Mouse (Mus musculus) spleen, adult 2 months (tissue): Measurements from ENCODE around the gene Pknox2. TPM values are rescaled to one million over a fixed set of nuclear protein-coding genes. Genes with fewer than 3 reads are reported as not detected.
A peak's percentile ranks its signal among the peaks of the same experiment; 100 is the strongest.

ENCODE experiments used
- DNase-seq, 2 experiments: peaks; one replicate each; pipeline versions ENCODE4 v3.0.0 to v3.0.0-alpha.2; 2012 to 2021; ENCODE audit warnings: low spot score in 2 of 2, low read depth in 1 of 2
- H3K27ac ChIP-seq: fragments of 200-500 bp; 2 replicates; pipeline ENCODE4 v1.5.1; 2012; ENCODE audit warnings: low read length, inconsistent platforms; ENCODE audit not compliant: insufficient read depth
- H3K27me3 ChIP-seq: fragments of 200-500 bp; 2 replicates; pipeline ENCODE4 v1.6.1; 2012; ENCODE audit warnings: mild to moderate bottlenecking, moderate library complexity, low read length, inconsistent platforms; ENCODE audit not compliant: control insufficient read depth, insufficient read depth
- H3K36me3 ChIP-seq: fragments of 200-500 bp; 2 replicates; pipeline ENCODE4 v1.6.1; 2012; ENCODE audit warnings: mild to moderate bottlenecking, low read length, inconsistent platforms; ENCODE audit not compliant: control insufficient read depth, insufficient read depth
- H3K4me1 ChIP-seq: fragments of 200-500 bp; 2 replicates; pipeline ENCODE4 v1.6.1; 2011; ENCODE audit warnings: inconsistent platforms; ENCODE audit not compliant: control insufficient read depth, insufficient read depth, insufficient read length
- H3K4me3 ChIP-seq: fragments of 200-500 bp; 2 replicates; pipeline ENCODE4 v1.5.1; 2011; ENCODE audit warnings: mild to moderate bottlenecking, inconsistent platforms; ENCODE audit not compliant: insufficient read depth, insufficient read length; ENCODE audit errors: extremely low read depth
- CTCF ChIP-seq: fragments of 200-500 bp; IDR thresholded peaks from 2 replicates; pipeline ENCODE4 v1.5.1; 2011; ENCODE audit warnings: mild to moderate bottlenecking, inconsistent platforms; ENCODE audit not compliant: insufficient read depth, insufficient read length, insufficient replicate concordance; ENCODE audit errors: extremely low read depth
- POLR2A ChIP-seq: fragments of 200-500 bp; IDR thresholded peaks from 2 replicates; pipeline ENCODE4 v1.6.1; 2011; ENCODE audit warnings: low read depth, low read length, inconsistent platforms
- WGBS: fragments of 180-500 bp; shearing (Covaris S2); methylation state at CpG from one replicate; pipeline ENCODE4 v1.1.7; 2018; 5-methylcytosine and 5-hydroxymethylcytosine counted together
- polyA plus RNA-seq: library from polyadenylated mRNA; depleted of rRNA; stranded (reverse); fragments of >200 nt; gene quantifications from 2 replicates; pipeline ENCODE4 v1.2.3, GENCODE M21; 2012

Gene Pknox2
- polyA plus RNA-seq, 1 experiment = 2.9 TPM

DNA sequence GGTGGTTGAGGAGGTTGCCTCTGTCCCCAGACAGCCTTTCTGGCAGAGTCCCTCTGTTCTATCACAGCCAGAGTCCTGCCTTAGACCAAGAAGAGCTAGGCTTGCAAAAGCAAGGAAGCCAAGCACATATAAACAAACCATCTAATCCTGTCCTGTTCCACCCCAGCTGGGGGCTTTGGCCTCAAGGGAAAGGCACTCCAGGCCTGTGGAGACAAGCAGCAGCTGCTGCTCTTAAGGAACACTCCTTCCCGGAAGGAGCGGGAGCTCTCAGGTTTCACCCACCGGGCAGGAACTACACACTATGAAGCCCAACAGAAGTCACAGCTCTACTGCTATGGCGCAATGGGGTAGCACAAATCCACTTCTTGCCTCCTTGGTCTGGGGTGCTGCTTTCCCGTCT is 230.3 kb downstream of the Pknox2 start:
- Histone ChIP-seq H3K4me1 (no peaks in the 10 kb centered on the region), H3K27me3 (no peaks in the 10 kb centered on the region), H3K27ac (no peak overlapping the region), H3K36me3 (no peaks in the 10 kb centered on the region), H3K4me3 (no peak overlapping the region)
- 77% methylated on average over 5 of the region's 5 CpGs for WGBS
- no peak for DNase-seq
- TF ChIP-seq CTCF = no peak
- no peak for TF ChIP-seq POLR2A

- no peaks in the 10 kb centered on the region for H3K4me1 ChIP-seq
- no peak for TF ChIP-seq POLR2A
- TF ChIP-seq CTCF = peak; percentile 60; the same call in 1 of the 2 replicates
- H3K36me3 ChIP-seq = no peaks in the 10 kb centered on the region
- WGBS = 8% methylated on average over 6 of the region's 6 CpGs
- no peaks in the 10 kb centered on the region for H3K27me3 ChIP-seq
- H3K27ac ChIP-seq = no peak overlapping the region
- peak in 1 of 2 experiments; percentile 40 for DNase-seq
- no peak overlapping the region for H3K4me3 ChIP-seq
These were observed 230.8 kb downstream of the Pknox2 start for GRCm38 (mm10) chr9:36916362-36916761.

GRCm38 (mm10) chr9:36905452-36905851 is 241.8 kb downstream of the Pknox2 start:
- TF ChIP-seq CTCF (no peak), POLR2A (no peak)
- H3K27me3 ChIP-seq = no peaks in the 10 kb centered on the region
- no peaks in the 10 kb centered on the region for H3K4me1 ChIP-seq
- H3K27ac ChIP-seq = no peak overlapping the region
- no peak for DNase-seq
- no peaks in the 10 kb centered on the region for H3K36me3 ChIP-seq
- H3K4me3 ChIP-seq = no peak overlapping the region
- WGBS = 16% methylated on average over 4 of the region's 4 CpGs

DNA sequence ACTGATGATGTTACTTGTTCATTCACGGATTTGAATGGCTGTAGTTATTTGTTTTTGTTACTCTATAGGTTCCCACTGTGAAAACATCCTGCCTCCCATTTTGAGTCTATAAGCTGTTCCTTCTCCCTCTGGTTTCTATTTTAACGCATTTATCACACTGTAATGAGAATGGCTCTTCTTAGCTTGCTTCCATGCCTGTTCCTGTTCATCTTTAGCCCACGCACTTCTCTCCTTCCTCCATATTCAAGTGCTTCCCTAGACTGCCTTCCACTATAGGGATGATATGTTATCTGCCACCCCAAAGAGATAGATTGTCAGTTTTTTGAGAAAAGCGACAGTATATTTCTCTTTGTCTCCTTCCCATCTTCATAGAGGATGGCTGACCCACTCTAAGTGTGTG is 246.7 kb downstream of the Pknox2 start:
- no peak for TF ChIP-seq POLR2A
- Histone ChIP-seq H3K4me3 (no peak overlapping the region), H3K36me3 (no peaks in the 10 kb centered on the region), H3K4me1 (no peaks in the 10 kb centered on the region), H3K27ac (no peak overlapping the region), H3K27me3 (no peaks in the 10 kb centered on the region)
- 84% methylated on average over 4 of the region's 4 CpGs for WGBS
- no peak for DNase-seq

- WGBS = 81% methylated on average over 3 of the region's 3 CpGs
- no peaks in the 10 kb centered on the region for H3K36me3 ChIP-seq
- DNase-seq = no peak
- H3K4me1 ChIP-seq = no peaks in the 10 kb centered on the region
- TF ChIP-seq POLR2A = no peak
- H3K4me3 ChIP-seq = no peak overlapping the region
- H3K27ac ChIP-seq = no peak overlapping the region
- H3K27me3 ChIP-seq = no peaks in the 10 kb centered on the region
These were observed 248.6 kb downstream of the Pknox2 start for GRCm38 (mm10) chr9:36898560-36898959.

GRCm38 (mm10) chr9:36895009-36895693 is 252.1 kb downstream of the Pknox2 start:
- WGBS = 91% methylated on average over 8 of the region's 8 CpGs
- no peaks in the 10 kb centered on the region for H3K27me3 ChIP-seq
- no peak overlapping the region for H3K27ac ChIP-seq
- H3K4me3 ChIP-seq = no peak overlapping the region
- DNase-seq = no peak
- TF ChIP-seq POLR2A (no peak), CTCF (no peak)
- H3K36me3 ChIP-seq = no peaks in the 10 kb centered on the region
- H3K4me1 ChIP-seq = no peaks in the 10 kb centered on the region

- no peaks in the 10 kb centered on the region for H3K27me3 ChIP-seq
- no peak for DNase-seq
- TF ChIP-seq CTCF (no peak), POLR2A (no peak)
- WGBS = 79% methylated on average over 7 of the region's 7 CpGs
- no peak overlapping the region for H3K4me3 ChIP-seq
- H3K27ac ChIP-seq = no peak overlapping the region
- no peaks in the 10 kb centered on the region for H3K4me1 ChIP-seq
- no peaks in the 10 kb centered on the region for H3K36me3 ChIP-seq
These were observed 253.0 kb downstream of the Pknox2 start for GRCm38 (mm10) chr9:36894242-36894641.
